Mouse (Mus musculus) stomach, postnatal 0 days (tissue): ENCODE data around the gene Edar. TPM values are rescaled to one million over a fixed set of nuclear protein-coding genes. Genes with fewer than 3 reads are reported as not detected.

Source experiments
- ATAC-seq: fragments of 200-750 bp; cut with Nextera tagmentation; 2 replicates; pipeline ENCODE4 v1.8.0; 2017; ENCODE audit not compliant: low FRiP score, low TSS enrichment
- DNase-seq: peaks from one replicate; pipeline ENCODE4 v3.0.0-alpha.2; 2016; ENCODE audit warnings: low spot score
- H3K27ac ChIP-seq: fragments of 300-500 bp; sonication (generic); replicated peaks from 2 replicates; pipeline ENCODE4 v1.5.1; 2014; ENCODE audit warnings: mild to moderate bottlenecking, control low read depth
- H3K27me3 ChIP-seq: fragments of 300-500 bp; sonication (generic); 2 replicates; pipeline ENCODE4 v1.6.1; 2014; ENCODE audit warnings: low read length; ENCODE audit not compliant: control insufficient read depth, insufficient read depth
- H3K36me3 ChIP-seq: fragments of 300-500 bp; sonication (generic); 2 replicates; pipeline ENCODE4 v1.6.1; 2014; ENCODE audit warnings: low read length, mixed read lengths; ENCODE audit not compliant: control insufficient read depth, insufficient read depth
- H3K4me1 ChIP-seq: fragments of 300-500 bp; sonication (generic); replicated peaks from 2 replicates; pipeline ENCODE4 v1.6.1; 2014; ENCODE audit warnings: antibody characterized with exemption; ENCODE audit not compliant: control insufficient read depth, insufficient read depth
- H3K4me2 ChIP-seq: fragments of 300-500 bp; sonication (generic); replicated peaks from 2 replicates; pipeline ENCODE4 v1.6.1; 2014; ENCODE audit warnings: low read depth, mild to moderate bottlenecking, control low read depth, moderate library complexity
- H3K4me3 ChIP-seq: fragments of 300-500 bp; sonication (generic); 2 replicates; pipeline ENCODE4 v1.5.1; 2014; ENCODE audit warnings: low read depth, low read length, control low read depth
- H3K9ac ChIP-seq: fragments of 300-500 bp; sonication (generic); 2 replicates; pipeline ENCODE4 v1.6.1; 2014; ENCODE audit warnings: mild to moderate bottlenecking, low read length, control low read depth, mixed read lengths
- H3K9me3 ChIP-seq: fragments of 300-500 bp; sonication (generic); 2 replicates; pipeline ENCODE4 v1.6.1; 2016; ENCODE audit warnings: low read length; ENCODE audit not compliant: control insufficient read depth
- CTCF ChIP-seq: IDR thresholded peaks from 2 replicates; pipeline ENCODE4 v1.5.1; 2016; ENCODE audit warnings: antibody characterized with exemption, low read depth, mild to moderate bottlenecking, moderate library complexity
- EP300 ChIP-seq: optimal IDR thresholded peaks from 2 replicates; pipeline ENCODE3; 2016; ENCODE audit warnings: antibody characterized with exemption
- WGBS: fragments of 180-500 bp; shearing (Covaris S2); extraction: QIAGEN DNeasy Blood & Tissue Kit; methylation state at CpG from one replicate; pipeline ENCODE4 v1.1.7; 2014; 5-methylcytosine and 5-hydroxymethylcytosine counted together
- polyA plus RNA-seq: library from polyadenylated mRNA; unstranded; fragments of >200 nt; fragmentation: Nextera tagmentation; extraction: Ambion mirVana; gene quantifications from 2 replicates; pipeline ENCODE4 v1.2.1, GENCODE M21; 2015

The Edar gene
- polyA plus RNA-seq, 1 experiment from 2014 or later, result 0.64 TPM

GRCm38 (mm10) chr10:58636431-58637080, 38.9 kb downstream of the Edar start:
- Histone ChIP-seq H3K9me3 (no peaks in the 10 kb centered on the region), H3K27me3 (no peaks in the 10 kb centered on the region), H3K4me2 (no peak overlapping the region), H3K4me1 (no peaks in the 10 kb centered on the region), H3K36me3 (no peaks in the 10 kb centered on the region), H3K27ac (no peak overlapping the region), H3K4me3 (no peak overlapping the region), H3K9ac (no peak overlapping the region)
- no peak for TF ChIP-seq CTCF
- no peak for TF ChIP-seq EP300
- WGBS, result 39% methylated on average over 7 of the region's 7 CpGs
- DNase-seq (no peak), ATAC-seq (no peak)

GRCm38 (mm10) chr10:58633507-58633906, 41.9 kb downstream of the Edar start:
- Histone ChIP-seq H3K9me3 (no peaks in the 10 kb centered on the region), H3K27me3 (no peaks in the 10 kb centered on the region), H3K4me2 (no peak overlapping the region), H3K4me3 (no peak overlapping the region), H3K27ac (no peak overlapping the region), H3K36me3 (no peaks in the 10 kb centered on the region), H3K4me1 (no peaks in the 10 kb centered on the region), H3K9ac (no peak overlapping the region)
- ATAC-seq (no peak), DNase-seq (no peak)
- WGBS, result 93% methylated on average over 2 of the region's 2 CpGs
- no peak for TF ChIP-seq EP300
- no peak for TF ChIP-seq CTCF

- Histone ChIP-seq H3K27me3 (no peaks in the 10 kb centered on the region), H3K9ac (no peak overlapping the region), H3K27ac (no peak overlapping the region), H3K4me3 (no peak overlapping the region), H3K36me3 (no peaks in the 10 kb centered on the region), H3K4me1 (no peaks in the 10 kb centered on the region), H3K9me3 (no peaks in the 10 kb centered on the region), H3K4me2 (no peak overlapping the region)
- TF ChIP-seq CTCF (peak; percentile 90), EP300 (no peak)
- peak; percentile 36 for DNase-seq
- ATAC-seq, result no peak
Observed at GRCm38 (mm10) chr10:58627569-58627968, 47.9 kb downstream of the Edar start.

GRCm38 (mm10) chr10:58624848-58625711, 50.4 kb downstream of the Edar start:
- Histone ChIP-seq H3K4me2 (no peak overlapping the region), H3K9ac (no peak overlapping the region), H3K27me3 (no peaks in the 10 kb centered on the region), H3K4me1 (no peaks in the 10 kb centered on the region), H3K4me3 (no peak overlapping the region), H3K27ac (no peak overlapping the region), H3K36me3 (no peaks in the 10 kb centered on the region), H3K9me3 (no peaks in the 10 kb centered on the region)
- DNase-seq, result no peak
- no peak for TF ChIP-seq EP300
- TF ChIP-seq CTCF, result no peak
- WGBS, result 53% methylated on average over 12 of the region's 12 CpGs
- ATAC-seq, result no peak

- Histone ChIP-seq H3K9ac (no peak overlapping the region), H3K27ac (no peak overlapping the region), H3K4me1 (no peaks in the 10 kb centered on the region; the same call in 1 of the 2 replicates), H3K9me3 (no peaks in the 10 kb centered on the region), H3K36me3 (no peaks in the 10 kb centered on the region), H3K4me3 (no peak overlapping the region), H3K27me3 (no peaks in the 10 kb centered on the region), H3K4me2 (no peak overlapping the region)
- 84% methylated on average over 4 of the region's 4 CpGs for WGBS
- no peak for DNase-seq
- TF ChIP-seq CTCF (no peak), EP300 (no peak)
- no peak for ATAC-seq
Observed at GRCm38 (mm10) chr10:58619266-58619665, 56.2 kb downstream of the Edar start.
